Mouse (Mus musculus): ENCODE results near the gene Ano3.
A peak's percentile ranks its signal among the peaks of the same experiment; 100 is the strongest.
"Not testable (repeated sequence)": the region's sequence is repeated elsewhere in the genome, so short reads cannot be mapped to it uniquely, and the experiment has no call there.

Ano3 gene

GRCm38 (mm10) chr2:110950823-110951222, at the start of gene Ano3:
Ano3 (minus strand) TSS chr2:110950923.
- DNase-seq, result not testable (repeated sequence)

- DNase-seq, result no peak
These were observed 39.3 kb upstream of the Ano3 start for GRCm38 (mm10) chr2:110990071-110990470.

GRCm38 (mm10) chr2:110989539-110989938, 38.8 kb upstream of the Ano3 start:
- DNase-seq, result no peak

GRCm38 (mm10) chr2:110985853-110986271, 35.1 kb upstream of the Ano3 start:
- DNase-seq, result no peak

GRCm38 (mm10) chr2:110981733-110982132, 31.0 kb upstream of the Ano3 start:
- DNase-seq, result peak in 1 of 2 experiments; percentile 0

DNA sequence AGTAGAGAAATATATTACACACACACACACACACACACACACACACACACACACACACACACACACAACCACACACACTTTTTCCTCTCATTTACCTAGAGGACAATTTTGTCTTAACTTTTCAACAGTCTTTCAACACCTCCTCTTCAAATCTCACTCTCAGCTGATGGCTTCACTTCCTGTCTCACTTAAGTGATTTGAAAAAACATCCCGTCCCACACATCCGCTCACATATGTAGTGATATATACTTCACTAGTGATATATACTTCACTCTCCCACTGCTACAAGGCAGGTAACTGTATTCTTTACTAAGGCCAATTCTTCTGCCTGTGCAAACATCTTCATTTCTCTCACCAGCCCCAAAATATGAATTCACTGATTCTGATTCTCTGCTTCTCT, 28.9 kb upstream of the Ano3 start:
- DNase-seq, result no peak

DNA sequence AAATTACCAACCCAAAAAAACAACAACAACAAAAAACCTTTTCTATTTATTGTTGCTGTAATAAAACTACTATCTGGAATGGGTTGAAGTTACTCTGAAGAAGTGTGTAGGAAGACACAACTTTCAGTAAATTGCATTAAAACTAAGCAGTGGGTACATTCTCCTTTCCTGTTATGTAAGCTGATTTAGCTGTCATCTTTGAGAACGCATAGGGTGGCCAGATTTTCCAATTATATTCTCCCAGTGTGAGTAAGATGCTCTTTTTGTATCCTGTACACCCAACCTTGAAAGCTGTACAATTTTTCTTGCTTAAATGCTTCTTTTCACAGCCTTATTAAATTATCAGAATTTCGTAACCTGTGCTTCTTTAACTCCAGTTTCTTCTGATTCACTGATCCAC, 26.1 kb upstream of the Ano3 start:
- no peak for DNase-seq

DNA sequence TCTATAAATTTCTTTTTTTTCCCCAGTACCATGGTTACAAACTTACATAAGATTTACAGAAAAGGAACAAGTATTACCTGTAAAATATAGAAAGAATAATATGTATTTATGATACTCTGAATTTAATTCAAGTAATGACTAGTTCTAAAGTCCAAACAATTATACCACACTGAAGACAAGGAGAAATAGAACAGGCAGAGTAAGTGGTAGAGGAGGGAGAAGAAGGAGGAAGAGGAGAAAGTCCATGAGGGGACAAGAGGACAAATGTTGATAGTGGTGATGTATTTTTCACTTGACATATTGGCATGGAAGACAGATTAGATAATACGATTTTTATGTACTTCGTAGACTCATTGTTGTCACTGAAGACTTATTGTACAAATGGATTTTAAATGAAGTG, 19.4 kb upstream of the Ano3 start:
- DNase-seq, result no peak

DNA sequence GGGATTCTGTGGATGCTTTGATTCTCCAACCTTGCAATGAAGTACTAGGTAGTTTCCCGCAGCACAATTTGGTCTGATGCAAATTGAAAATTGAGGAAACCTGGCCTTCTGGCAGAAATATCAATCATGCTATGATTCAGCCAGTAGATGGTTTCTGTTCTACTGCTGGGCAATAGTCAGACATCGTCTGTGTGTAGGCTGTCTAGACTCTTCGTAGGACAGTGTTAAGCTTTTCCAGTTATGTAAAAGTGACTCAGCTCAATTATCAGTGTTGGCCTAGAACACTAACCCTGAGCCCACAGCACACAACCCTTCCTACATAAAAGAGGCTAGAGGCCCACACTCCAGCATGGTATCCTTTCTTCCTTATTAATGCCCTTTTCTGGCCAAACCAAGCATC, 14.7 kb upstream of the Ano3 start:
- DNase-seq, result no peak

DNA sequence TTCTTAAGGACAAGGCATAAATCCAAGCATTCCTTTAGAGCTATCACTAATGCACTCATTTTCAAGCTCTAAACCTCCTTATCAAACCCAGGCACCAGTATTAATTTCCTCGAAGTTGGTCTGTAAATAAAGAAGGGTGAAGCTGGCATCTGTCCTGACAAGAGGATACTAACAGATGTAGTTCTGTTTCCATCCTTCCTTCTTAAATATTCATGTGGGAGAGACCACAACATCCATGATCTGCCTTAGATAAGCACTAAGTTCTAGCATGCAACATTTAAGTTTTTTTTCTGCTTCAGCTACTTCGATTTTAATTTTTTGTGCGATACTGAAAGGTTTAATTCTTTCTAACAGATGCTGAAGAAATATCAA, 305 bp downstream of the Ano3 start:
- no peak for DNase-seq

DNA sequence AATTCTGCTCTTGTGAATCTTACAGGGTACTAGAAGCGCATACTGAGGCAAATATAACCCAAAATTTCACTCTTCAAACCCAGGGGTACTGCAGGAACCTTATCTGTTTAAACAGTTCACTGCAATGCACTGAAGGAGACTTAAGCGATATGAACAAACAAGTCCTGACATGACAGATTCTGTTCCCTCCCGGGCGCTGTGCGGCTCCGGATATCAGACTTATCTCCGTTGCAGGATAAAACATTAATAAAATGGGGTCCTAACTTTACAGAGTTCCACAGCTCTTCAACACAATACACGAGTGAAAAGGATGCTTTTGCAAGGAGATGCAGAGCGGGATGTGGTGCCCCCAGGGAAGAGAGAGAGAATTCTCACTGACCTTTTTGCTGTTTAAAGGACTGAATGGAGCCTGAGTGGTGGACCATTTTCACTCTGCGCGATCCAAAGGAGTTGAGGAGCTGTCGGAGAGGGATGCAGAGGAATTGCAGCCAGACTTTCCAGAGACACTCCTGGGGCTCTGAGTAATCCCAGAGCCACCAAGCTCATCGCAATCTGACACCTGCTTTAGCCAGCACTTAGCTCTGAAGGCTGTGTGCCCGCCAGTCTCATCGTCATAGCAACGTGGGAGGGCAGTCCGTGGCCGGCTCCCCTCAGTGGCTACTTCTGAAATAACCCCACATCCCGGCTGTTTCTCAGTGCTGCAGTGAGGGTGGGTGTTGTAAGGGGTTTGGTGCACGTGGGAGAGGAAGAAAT, 868 bp downstream of the Ano3 start:
- no peak for DNase-seq

DNA sequence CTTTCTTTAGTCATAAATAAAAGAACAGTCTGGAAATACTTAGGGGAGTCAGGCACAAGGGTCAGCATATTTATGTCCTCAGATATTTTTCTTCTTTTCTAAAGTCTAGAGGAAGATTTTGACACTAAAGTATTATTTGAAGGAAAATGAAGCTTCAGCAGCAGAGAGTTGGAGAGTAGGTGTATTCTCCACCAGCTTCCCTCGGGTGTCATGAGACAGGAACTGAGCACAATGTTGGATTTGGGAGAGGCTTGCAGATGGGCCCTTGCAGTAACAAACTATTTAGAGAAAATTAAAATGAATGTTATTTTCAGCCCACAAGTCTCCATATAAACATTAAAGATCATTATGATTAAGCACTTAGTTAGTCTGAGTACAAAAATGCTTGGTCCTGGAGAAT, 5.6 kb downstream of the Ano3 start:
- DNase-seq, result no peak

- no peak for DNase-seq
These were observed 15.0 kb downstream of the Ano3 start for GRCm38 (mm10) chr2:110935691-110936090.

DNA sequence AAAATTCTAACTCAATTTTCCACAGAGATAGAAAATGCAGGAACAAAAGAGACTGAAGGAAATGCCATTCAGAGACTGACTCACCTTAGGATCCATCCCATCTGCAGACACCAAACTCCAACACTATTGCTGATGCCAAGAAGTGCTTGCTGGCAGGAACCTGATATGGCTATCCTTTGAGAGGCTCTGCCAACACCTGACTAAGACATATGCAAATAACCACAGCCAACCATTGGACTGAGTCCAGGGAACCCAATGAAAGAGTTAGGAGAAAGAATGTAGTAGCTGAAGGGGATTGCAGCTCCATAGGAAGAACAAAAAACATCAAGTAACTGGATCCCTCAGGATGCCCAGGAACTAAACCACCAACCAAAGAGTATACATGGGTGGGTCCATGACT, 21.6 kb downstream of the Ano3 start:
- DNase-seq, result no peak

GRCm38 (mm10) chr2:110909506-110909905, 41.2 kb downstream of the Ano3 start:
- DNase-seq, result no peak

DNA sequence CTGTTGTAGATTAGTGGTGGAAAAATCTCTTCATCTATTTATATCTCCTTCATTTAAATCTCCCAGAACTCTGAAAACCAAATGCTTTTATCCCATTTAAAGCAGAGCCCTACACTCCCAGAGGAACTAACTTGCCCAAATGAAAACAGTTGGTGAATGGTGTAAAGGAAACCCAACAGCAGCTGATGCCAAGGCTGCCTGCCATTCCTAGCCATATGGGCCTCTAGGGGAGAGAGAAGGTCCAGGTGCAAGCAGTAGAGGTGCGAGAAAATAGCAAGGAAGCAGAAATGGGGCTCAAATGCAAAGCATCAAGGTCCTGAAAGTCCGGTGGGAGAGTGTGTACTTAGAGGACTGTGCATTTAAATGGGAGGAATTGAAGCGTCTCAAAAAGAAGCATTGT, 44.2 kb downstream of the Ano3 start:
- no peak for DNase-seq

GRCm38 (mm10) chr2:110896477-110897270, 54.0 kb downstream of the Ano3 start:
- DNase-seq, result no peak

DNA sequence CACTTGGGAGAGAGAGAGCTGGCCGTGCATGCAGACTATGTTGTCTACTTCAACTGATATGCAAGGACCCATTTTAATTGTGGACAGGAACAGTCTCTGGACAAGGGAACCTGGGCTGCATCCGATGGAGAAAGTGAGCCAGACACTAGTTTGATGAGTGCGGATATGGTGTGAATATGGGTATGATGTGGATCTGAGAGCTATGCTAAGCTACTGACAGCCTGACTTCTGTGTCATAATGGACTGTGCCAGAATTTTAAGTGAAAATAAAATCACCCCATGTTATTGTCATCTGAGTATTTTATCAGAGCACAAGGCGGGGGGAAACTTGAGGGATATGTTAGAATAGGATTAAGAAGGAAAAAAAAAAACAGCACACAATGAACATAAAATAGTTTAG, 79.1 kb downstream of the Ano3 start:
- DNase-seq, result no peak

- DNase-seq, result no peak
These were observed 85.1 kb downstream of the Ano3 start for GRCm38 (mm10) chr2:110865584-110865983.

- DNase-seq, result no peak
These were observed 87.3 kb downstream of the Ano3 start for GRCm38 (mm10) chr2:110863376-110863775.

GRCm38 (mm10) chr2:110839559-110840243, 111.0 kb downstream of the Ano3 start:
- no peak for DNase-seq

DNA sequence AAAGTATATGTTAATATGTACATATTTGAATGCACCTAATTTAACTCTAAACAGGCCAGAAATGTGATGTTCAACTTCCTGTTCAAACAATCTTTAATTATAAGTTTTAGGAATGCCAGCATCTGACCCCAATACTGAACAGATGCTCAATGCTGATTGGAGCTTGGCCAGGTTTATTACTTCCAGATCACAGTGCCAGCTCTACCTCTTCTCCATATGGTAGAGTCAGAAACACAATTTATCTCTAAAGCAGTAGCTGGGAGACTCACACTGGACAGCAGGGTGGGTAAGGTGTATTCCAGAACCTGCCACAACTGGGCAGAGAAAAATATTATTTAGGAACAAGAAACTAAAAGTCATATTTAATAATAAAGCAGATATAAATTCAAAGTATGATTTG, 134.5 kb downstream of the Ano3 start:
- DNase-seq, result no peak

- DNase-seq, result no peak
These were observed 135.8 kb downstream of the Ano3 start for GRCm38 (mm10) chr2:110814964-110815363.

Measured in kidney, adult 8-10 months (tissue).